Mouse (Mus musculus): Measurements from ENCODE around the gene Tctn1.

DNA sequence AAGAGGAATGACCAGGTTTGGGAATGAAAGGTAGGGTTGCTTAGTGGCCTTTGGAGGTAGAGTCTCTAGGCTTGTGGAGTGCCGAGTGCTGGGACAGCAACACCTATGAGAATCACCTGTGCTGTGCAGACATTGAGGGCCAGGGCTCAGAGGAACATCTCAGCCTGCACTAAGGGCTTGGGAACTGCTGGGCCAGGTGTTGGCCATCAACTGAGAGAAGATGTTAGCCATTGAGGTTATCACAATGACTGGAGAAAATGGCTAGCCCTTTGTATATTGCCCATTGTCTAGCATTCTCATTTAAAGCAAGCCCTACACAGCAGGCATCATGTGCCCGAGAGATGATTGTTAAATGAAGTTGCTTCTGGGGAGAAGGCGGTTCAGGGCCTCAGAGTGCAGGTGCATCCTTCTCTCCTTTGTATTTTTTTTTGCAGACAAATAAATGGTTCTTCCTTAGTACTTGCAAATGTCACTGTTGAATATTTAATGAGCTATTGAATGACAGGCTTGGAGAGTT lies 30.0 kb upstream of the Tctn1 start:
- TF ChIP-seq POLR2A (IDR thresholded peaks at IDR 0.05; ENCODE audit: extremely low read depth, insufficient read depth, low read length) (no peak), CTCF (IDR thresholded peaks at IDR 0.05; ENCODE audit: extremely low read depth, insufficient read depth, low read length) (no peak)
